Mouse (Mus musculus): Measurements from ENCODE around the gene Syncrip.

DNA sequence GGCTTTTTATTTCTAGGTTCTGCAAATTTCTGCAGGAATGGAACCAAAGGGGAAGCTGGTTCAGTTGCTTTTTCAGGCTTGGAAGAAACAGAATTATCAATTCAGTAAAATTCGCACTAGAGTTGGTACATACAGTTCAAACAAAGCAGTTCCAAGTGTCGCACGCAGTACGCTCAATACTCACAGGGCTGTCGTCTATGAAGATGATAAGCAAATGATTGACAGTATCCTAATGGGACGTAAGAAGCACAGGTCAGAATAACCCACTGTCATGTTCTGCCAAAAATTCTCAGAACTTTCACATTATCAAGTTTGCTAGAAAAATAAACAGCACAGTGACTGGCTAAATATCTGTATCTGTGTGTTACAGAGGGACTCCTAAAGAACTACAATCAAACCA is 77.9 kb downstream of the Syncrip start:
- TF ChIP-seq POLR2A (IDR thresholded peaks at IDR 0.05; ENCODE audit: borderline replicate concordance, extremely low read depth, low read depth, low read length) = no peak
- no peak for TF ChIP-seq CTCF (IDR thresholded peaks at IDR 0.05; ENCODE audit: insufficient read depth, low read length)
